Mouse (Mus musculus) urinary bladder, adult 2 months (tissue): Measurements from ENCODE around the gene Rab24. TPM values are rescaled to one million over a fixed set of nuclear protein-coding genes. Genes with fewer than 3 reads are reported as not detected.

ENCODE experiments used
- DNase-seq: peaks from one replicate; pipeline ENCODE4 v3.0.0; 2022; ENCODE audit warnings: low spot score
- polyA plus RNA-seq: library from polyadenylated mRNA; depleted of rRNA; stranded (reverse); fragments of >200 nt; gene quantifications from 2 replicates; pipeline ENCODE4 v1.2.3, GENCODE M21; 2012; rRNA removed

Rab24 gene
- polyA plus RNA-seq = 100.0 and 134 TPM in 2 replicates

DNA sequence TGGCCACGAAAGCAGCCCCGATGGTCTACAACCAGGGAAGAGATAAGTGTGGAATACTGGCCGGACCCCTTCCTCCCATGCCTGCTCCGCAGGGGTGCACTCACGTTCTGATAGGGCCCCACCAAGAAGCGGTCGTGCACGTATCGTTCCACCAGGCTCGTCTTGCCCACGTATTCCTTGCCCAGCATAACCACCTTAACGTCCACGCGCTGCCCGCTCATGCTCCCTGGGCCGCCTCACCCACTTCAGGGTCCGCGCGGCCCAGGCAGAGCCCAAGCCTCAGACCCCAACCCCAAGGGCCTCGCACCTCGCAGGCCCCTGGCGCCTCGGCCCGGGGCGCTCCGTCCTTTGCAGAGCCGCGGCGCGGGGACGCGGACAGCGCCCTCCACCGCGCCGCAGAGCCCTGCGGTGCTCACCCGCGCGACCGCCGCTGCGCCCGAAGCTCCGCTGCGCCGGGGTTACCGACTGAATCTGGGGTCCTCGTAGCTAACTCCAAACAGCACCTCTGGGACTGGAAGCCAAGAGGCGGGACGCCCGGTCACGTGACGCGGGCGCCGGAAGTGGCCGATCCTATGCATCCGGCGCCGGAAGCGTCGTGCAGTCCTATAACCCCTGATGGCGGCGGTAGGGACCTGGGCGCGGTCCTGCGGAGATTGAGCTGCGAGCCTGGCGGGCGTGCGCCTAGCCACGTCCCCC lies at the start of gene Rab24:
Rab24 (minus strand) TSS at position 513 of the 696 bp plus-strand sequence.
- DNase-seq = peak; percentile 81

- no peak for DNase-seq
Measured at GRCm38 (mm10) chr13:55371007-55371681, 49.4 kb upstream of the Rab24 start.

- DNase-seq = no peak
Measured at GRCm38 (mm10) chr13:55370234-55370633, 48.5 kb upstream of the Rab24 start.

DNA sequence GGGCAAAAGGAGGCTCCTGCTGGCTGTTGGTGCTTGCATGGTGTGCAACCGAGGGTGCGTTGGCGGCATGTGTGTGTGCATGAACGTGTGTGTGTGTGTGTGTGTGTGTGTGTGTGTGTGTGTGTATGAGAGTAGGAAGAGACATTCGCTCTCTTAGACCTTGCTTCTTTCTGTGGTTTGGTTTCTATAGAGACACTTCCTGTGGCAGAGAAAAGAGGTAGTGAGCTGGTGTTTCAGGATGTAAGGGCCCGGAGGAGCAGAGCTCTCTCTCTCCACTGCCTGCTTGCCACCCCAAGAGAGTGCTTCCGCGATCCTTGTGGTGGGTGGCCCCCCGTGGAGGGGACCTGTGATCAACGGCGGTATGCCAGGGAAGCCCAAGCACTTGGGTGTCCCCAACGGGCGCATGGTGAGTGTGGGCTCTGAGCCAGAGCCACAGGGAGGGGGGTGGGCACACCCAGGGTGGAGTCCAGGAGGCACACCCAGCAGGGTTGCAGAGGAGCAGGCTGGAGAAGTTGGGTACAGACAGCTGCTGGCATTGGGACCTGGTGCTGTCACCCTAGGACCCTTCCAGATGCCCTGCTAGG lies 47.9 kb upstream of the Rab24 start, which contains the start of gene Rgs14:
Rgs14 (plus strand) TSS at position 202 of the 584 bp plus-strand sequence.
- DNase-seq = no peak

GRCm38 (mm10) chr13:55368401-55368800 lies 46.7 kb upstream of the Rab24 start:
- DNase-seq = no peak

- DNase-seq = peak; percentile 88
Measured at GRCm38 (mm10) chr13:55362453-55363060, 40.8 kb upstream of the Rab24 start, which contains the start of gene Lman2. TSS of gene Lman2 (minus strand) at chr13:55362783.

GRCm38 (mm10) chr13:55361974-55362452 lies 40.3 kb upstream of the Rab24 start:
- DNase-seq = no peak

DNA sequence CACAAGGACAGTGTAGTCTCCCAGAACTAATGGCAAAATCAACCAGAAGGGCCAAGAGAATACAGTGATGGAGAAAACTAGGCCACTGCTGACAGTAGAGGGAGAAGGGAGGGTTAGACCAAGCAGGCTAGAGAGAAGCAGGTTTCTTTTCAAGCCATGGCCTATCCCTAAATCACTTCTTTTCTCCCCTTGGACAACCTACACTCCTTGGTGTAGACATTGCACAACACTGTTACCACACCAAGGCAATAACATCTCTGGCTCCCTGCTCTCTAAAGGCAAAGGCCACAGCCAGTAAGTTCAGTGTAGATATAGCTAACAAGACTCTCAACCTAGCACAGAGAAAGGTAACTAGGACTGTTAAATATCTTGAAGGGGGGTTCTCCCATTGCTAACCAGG lies 39.4 kb upstream of the Rab24 start:
- DNase-seq = no peak

GRCm38 (mm10) chr13:55346745-55347144 lies 25.0 kb upstream of the Rab24 start:
- no peak for DNase-seq

GRCm38 (mm10) chr13:55344286-55344685 lies 22.5 kb upstream of the Rab24 start:
- DNase-seq = no peak

DNA sequence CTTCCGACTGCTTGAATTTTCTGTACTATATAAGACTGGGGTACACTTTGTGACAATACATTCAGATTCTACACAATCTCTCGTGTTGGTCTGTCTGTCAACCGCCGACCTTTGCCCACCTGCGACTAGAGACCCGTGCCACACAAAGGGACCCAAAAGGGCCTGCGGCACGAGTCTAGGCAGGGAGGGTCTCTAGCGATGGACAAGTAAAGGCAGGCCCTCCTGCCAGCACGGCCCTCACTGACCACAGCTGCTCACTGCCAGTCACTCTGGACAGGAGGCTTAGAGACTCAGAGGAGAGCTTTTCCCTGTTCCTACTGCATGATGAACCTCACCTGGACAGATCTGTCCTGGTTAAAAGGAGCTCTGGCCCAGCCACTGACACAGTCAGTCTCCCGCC lies 20.7 kb upstream of the Rab24 start:
- no peak for DNase-seq

DNA sequence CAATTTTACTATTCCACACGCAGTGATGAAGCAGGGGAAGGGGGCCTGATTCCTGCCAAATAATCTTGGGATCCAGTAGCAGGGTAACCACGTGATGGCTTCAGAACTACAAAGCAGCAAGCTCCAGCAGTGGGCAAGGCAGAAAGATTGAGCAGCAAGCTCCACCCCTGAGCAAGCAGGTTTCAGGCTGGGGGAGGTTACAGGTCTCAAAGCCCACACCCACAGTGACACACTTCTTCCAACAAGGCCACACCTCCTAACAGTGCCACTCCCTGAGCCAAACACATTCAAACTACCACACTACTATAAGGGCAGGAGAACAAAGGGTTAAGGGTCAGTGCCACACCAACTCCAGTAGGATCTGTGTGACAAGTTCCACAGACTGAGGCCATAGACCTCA lies 17.5 kb upstream of the Rab24 start:
- DNase-seq = no peak

DNA sequence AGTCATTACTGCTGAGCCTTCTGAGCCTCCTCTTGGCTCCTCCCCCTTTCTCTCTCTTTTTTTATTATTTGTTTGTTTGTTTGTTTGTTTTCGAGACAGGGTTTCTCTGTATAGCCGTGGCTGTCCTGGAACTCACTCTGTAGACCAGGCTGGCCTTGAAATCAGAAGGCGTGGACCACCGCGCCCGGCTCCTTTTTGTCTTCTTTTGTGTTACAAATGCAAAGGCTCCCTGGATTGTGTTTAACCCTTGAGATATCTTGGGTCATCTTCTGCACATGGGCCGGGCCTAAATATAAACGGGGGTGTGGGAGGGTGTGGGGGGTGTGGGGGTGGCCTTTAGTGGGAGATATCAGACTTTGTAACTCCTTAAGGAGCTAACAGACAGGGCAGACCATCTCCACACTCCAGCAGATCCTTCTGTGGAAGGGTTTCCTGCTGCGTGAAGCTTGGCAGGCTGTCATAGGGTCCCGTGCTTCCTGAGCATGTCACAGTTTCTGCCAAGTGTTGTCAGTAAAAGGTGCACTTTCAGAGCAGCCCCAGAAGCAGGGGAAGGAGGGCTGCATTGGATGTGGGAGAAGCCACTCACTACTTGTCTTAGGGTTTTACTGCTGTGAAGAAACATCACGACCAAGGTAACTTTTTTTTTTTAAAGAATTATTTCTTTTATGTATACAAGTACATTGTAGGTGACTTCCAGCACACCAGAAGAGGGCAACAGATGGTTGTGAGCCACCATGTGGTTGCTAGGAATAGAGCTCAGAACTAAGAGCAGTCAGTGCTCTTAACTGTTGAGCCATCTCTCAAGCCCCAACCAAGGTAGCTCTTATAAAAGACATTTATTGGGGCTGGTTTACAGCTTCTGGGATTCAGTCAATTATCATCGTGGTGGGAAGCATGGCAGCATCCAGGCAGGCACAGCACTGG lies 16.6 kb upstream of the Rab24 start:
- no peak for DNase-seq

GRCm38 (mm10) chr13:55337341-55337975 lies 15.7 kb upstream of the Rab24 start:
- DNase-seq = no peak

GRCm38 (mm10) chr13:55335701-55336100 lies 14.0 kb upstream of the Rab24 start:
- no peak for DNase-seq

DNA sequence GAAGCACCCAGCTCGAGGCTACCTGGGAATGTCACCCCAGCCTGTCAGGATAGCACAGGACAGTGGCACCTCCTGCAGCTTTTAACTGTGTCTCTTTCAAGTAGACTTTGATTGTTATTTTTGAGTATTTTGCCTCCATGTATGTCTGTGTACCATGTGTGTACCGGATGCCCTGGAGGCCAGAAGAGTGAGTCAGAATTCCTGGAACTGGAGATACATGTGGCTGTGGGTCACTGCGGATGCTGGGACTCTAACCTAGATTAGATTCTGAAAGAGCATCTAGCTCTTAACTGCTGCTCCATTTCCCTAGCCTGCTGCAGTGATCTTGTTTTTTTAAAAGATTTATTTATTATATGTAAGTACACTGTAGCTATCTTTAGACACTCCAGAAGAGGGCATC lies 10.6 kb upstream of the Rab24 start:
- no peak for DNase-seq

GRCm38 (mm10) chr13:55330567-55331400 lies 9.0 kb upstream of the Rab24 start:
- no peak for DNase-seq

- DNase-seq = peak; percentile 82
Measured at GRCm38 (mm10) chr13:55329683-55330566, 8.2 kb upstream of the Rab24 start, which contains the start of gene Mxd3. TSS of gene Mxd3 (minus strand) at chr13:55329823.
